Mouse (Mus musculus) kidney, adult 2 months (tissue): Measurements from ENCODE around the gene Ube2o.

ENCODE experiments used
- CTCF ChIP-seq: fragments of 200-500 bp; conservative IDR thresholded peaks from 2 replicates; pipeline ENCODE4 v1.5.1; 2011; ENCODE audit warnings: low read depth, mild to moderate bottlenecking, control low read depth, low read length, moderate library complexity, mixed read lengths; ENCODE audit not compliant: insufficient read depth, insufficient read length
- POLR2A ChIP-seq: fragments of 200-500 bp; IDR thresholded peaks from one replicate; pipeline ENCODE4 v1.6.1; 2011; ENCODE audit warnings: low read depth, low read length, control low read depth

- TF ChIP-seq POLR2A (no peak), CTCF (no peak)
Observed at GRCm38 (mm10) chr11:116523699-116524189, 57.5 kb downstream of the Ube2o start.
